Mouse (Mus musculus) brain, embryonic 14.5 days (tissue): ENCODE measurements at regions not wholly inside any gene's neighbourhood (a gene's known extent, or its start where the extent isn't known, plus 50 kb on each side); places are given as distances from the start of the nearest gene placed in this dataset.

Experiments
- CTCF ChIP-seq: fragments of 200-500 bp; IDR thresholded peaks from 2 replicates; pipeline ENCODE4 v1.5.1; 2012; ENCODE audit warnings: inconsistent platforms, mild to moderate bottlenecking, moderate library complexity, borderline replicate concordance; ENCODE audit not compliant: insufficient read depth, insufficient read length; ENCODE audit errors: extremely low read depth
- POLR2A ChIP-seq: fragments of 200-500 bp; IDR thresholded peaks from 2 replicates; pipeline ENCODE4 v1.6.1; 2012; ENCODE audit warnings: mild to moderate bottlenecking, inconsistent platforms, borderline replicate concordance; ENCODE audit not compliant: poor library complexity, insufficient read depth, insufficient read length, severe bottlenecking; ENCODE audit errors: extremely low read depth

GRCm38 (mm10) chr14:100509396-100509795, 224.9 kb upstream of the Klf12 start:
- TF ChIP-seq POLR2A (no peak), CTCF (no peak)
